Mouse (Mus musculus) right cerebral cortex, postnatal 10 days (tissue): ENCODE measurements at regions not wholly inside any gene's neighbourhood (a gene's known extent, or its start where the extent isn't known, plus 50 kb on each side); places are given as distances from the start of the nearest gene placed in this dataset.

ENCODE experiments used
- DNase-seq, 2 experiments: peaks; one replicate each; pipeline ENCODE4 v3.0.0; 2021; ENCODE audit warnings: low spot score in 2 of 2

DNA sequence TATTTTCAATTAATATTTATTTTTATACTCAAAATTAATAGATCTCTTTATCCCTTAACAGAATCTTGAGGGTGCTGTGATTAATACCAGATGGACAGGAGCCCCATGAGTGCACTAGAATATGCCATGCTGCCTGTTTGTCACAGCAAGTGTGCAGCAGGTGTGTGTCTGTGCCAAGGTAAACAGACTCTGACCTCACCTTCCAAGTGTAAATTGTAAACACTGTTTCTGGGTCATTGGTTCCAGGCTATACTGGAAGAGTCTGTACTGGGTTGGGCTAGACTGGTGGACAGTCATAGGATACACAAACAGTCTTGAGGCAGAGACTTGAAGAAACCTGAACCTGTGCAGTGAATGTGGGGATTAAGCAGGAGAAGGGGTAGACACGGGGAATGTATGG lies 422.2 kb downstream of the Gm21833 start:
- DNase-seq = no peak

DNA sequence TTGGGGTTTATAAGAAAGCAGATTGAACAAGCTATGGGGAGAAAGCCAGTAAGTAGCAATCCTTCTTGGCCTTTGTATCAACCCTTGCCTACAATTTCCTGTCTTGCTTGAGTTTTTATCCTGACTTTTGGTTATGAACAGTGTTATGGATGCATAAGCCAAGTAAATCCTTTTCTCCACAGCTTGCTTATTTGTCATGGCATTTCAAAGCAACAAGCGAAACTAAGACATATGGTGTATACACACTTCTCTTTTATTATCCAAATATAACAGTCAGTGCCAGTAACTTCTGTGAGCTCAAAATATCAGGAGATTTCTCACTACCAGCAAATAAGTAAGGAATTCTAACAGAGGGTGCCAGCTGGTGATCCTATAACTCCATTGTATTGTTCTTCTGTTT lies 426.0 kb downstream of the Gm21833 start:
- no peak for DNase-seq

DNA sequence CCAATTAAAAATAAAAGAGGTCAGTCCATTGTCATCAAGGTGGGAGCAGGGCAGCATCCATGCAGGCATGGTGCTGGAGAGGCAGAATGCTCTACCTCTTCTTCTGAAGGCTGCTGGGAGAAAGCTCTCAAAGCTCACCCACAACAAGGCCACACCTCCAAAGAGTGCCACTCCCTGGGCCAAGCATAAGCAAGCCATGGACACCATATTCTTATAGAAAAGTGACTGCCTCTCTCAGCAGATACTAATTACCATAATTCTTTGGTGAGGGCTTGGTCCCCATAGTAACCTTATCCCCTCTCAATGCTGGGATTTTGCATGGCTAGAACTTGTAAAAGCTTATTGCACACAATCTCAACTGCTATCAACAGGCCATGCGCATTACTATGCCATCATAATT lies 443.7 kb downstream of the Gm21833 start:
- no peak for DNase-seq

DNA sequence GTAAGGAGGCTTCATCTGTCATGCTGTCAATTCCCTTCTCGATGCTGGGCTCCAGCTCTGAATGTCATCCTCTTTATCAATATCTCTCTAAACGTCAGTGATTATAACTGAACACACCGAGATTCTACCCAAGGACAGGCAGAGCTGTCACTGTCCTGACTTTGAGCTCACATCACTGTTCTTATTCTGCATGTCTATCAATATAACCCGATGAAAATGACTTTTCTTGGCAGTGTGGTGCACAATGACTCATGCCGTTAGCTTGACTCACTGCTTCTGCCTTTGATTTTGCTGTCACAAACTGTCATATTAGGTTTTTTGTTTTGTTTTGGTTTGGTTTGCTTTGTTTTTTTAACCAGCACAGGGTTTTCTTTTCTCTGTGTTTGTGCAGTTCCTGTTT lies 488.1 kb downstream of the Gm21833 start:
- DNase-seq = no peak

DNA sequence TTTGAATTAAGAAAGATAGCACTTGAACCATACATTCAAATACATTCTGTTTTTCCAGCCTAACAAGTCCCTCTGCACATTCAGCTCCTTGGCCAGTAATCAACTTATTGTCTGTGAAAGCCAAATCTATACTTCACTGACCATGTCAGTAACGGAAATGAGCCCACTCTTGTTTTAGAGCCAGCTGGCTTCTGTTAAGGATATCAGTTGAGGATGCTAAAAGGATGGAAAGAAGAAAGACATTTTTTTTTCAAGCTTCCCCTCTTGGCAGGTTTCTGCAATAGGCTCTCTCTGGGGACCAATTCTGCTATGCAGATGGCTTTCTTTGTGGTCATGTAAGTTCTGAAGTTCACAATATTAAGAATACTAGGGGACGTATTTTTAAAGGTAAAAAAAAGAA lies 498.6 kb downstream of the Gm21833 start:
- no peak for DNase-seq

DNA sequence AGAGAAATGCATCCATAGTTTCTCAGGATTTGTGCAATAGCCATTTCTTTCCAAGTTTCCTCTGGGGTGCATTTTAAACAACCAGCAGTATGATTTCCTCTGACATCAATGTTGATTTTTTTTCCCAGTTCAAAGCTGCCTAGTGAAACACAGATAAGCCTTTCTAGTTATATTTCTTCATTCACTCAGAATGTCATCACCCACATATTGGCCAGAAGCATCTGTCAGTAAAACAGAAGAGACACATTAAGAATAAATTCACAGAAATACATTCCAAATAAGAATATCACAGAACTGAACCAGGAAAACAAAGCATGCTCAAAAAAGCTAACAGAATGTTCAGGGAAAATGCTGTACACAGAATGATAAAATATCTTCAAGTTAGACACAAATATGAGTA lies 522.9 kb downstream of the Gm21833 start:
- no peak for DNase-seq

DNA sequence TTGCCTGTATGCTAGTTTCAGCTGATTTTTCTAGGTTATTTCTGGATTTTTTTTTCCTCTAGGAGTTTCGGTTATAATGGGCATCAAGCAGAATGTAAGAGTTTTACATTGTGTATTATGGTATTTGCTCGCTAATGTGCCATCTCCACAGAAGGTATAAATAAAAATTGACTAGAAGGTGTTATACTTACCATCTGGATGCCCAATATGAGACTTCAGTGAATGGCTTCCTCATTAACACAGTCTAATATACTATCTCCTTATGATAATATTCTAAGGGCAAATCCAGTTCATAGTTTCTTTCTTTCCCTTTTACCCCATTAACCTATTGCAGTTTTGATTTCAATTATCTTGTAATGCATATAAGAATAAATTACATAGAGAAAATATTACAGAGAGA lies 566.4 kb downstream of the Gm21833 start:
- no peak for DNase-seq

DNA sequence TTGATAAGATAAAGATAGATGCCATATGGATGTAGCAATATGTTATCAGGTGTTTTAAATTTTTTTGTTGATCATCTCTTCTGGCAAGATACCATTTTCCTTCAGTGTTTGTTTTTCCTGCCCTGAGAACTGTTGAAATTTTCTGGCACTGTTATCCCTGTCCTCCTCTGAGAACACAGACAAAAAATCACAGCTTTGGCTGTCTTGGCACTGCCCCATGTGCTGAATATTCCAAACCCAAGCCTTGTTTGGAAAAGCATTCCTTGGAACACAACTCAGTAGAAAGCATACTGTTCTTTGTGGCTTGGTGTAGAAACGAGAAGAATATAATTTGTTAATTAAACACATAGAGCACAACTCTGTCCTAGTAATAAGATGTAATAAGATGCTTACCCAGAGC lies 592.5 kb downstream of the Gm21833 start:
- DNase-seq = peak; percentile 63 to 74

DNA sequence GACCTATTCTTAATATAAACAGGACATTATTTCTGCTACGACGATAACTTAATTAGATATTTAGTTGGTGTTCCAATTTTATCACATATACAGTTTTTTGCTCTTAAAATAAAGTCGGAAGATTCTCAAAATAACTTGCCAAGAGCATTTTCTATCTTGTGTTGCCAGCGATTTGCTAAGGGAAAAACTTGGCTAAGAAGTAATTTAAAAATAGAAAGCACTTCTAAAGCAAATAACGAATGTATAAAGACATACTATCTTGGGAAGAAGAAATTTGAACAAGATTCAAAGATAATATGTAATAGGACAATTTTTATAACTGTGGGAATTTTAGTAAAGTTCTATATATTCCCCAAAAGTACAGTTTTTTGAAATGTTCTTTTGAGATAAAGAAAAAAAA lies 594.9 kb downstream of the Gm21833 start:
- DNase-seq = no peak
